ENCODE assay signal across 17 mouse cellular contexts in the genomic region with DNA sequence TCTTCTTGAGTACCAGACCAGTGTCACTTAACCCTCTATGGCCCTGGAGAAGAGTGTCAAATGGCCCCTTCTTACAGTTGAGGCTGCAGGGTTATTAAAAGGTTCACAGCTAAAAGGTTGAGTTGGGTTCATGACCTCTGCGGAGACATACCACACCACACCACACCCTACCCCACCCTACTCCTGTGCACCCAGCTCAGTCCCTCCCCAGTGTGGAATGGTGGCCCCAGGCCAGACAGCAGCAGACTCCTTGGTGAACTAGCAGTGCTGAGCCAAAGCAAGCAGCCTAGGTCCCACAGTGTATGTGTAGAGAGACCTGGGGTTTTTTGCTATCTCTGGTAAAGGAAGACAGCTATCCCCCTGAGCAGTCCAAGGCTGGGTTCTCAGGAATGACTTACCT. TPM values are rescaled to one million over a fixed set of nuclear protein-coding genes. Genes with fewer than 3 reads are reported as not detected.
A peak's percentile ranks its signal among the peaks of the same experiment; 100 is the strongest.
DNase-seq lines count a peak whose midpoint lies in the region; ATAC-seq lines count a peak whose summit lies in the region.
"Had no signal": no experiment of that assay in that cellular context is flagged by ENCODE, and none has a peak within 500 bp of the region (broad histone marks: within the 10 kb centered on the region; RNA-seq: fewer than 3 reads in every experiment).

No protein-coding gene starts in this region.

- ATAC-seq in inflammation-experienced regulatory T-cells, adult 6 months: no peak
- ATAC-seq: midbrain, embryonic 15.5 days had no signal

- DNase-seq in heart, adult 18-20 months: peak; percentile 3 to 4
- DNase-seq in heart, postnatal 36 days: no peak
- peak; percentile 47 to 60 for DNase-seq in urinary bladder, postnatal 36 days (ENCODE audit: low spot score in 2 of 2)
- DNase-seq in urinary bladder, postnatal 10 days (ENCODE audit: low spot score): no peak
- DNase-seq in lung, postnatal 14 days: peak; percentile 24
- DNase-seq in thymus, postnatal 4 days: no peak
- DNase-seq in cerebellum, adult 9-11 months: no peak
- DNase-seq: adrenal gland, adult 2 months; cerebellum, adult 11-12 months; right cerebral cortex, adult 18-20 months; thymus, adult 18-20 months had no signal

- intact Hi-C loops in heart, postnatal 36 days (cut with DNase I): no loop called here

RNA-seq across cellular contexts. Expression of a gene that starts 54.5 kb away (rescaled TPM):
- under 1 TPM in 1 of 2 experiments, not detected in 1; 0.95 TPM for total RNA-seq in heart, adult 18-20 months (2021)
- total RNA-seq in heart, postnatal 36 days (2021): not detected
- polyA plus RNA-seq in inflammation-experienced regulatory T-cells, adult 6 months (2017; shearing (Covaris generic)): under 1 TPM in 1 of 3 experiments, not detected in 2; 0.22 TPM
- total RNA-seq: CH12.LX; common myeloid progenitor, adult 5-6 weeks; hematopoietic stem cell, adult 5-6 weeks; megakaryocyte progenitor cell, adult 5-6 weeks had no signal

Comparison
In these comparisons a context has a peak if more than half of its experiments do, and no peak if none do; other contexts are left out.
1. DNase-seq: peak in heart, adult 18-20 months (2 of 2), urinary bladder, postnatal 36 days (2 of 2) and lung, postnatal 14 days (single experiment); none in heart, postnatal 36 days (0 of 2), urinary bladder, postnatal 10 days (single experiment), thymus, postnatal 4 days (single experiment) and cerebellum, adult 9-11 months (single experiment).